Mouse (Mus musculus) CH12.LX (cell line): ENCODE measurements around the gene Chd9. TPM values are rescaled to one million over a fixed set of nuclear protein-coding genes. Genes with fewer than 3 reads are reported as not detected.

Experiments
- DNase-seq: peaks from one replicate; pipeline ENCODE4 v3.0.0-alpha.2; 2013; ENCODE audit errors: extremely low read depth
- H3K27ac ChIP-seq: 2 replicates; pipeline ENCODE4 v1.5.1; 2012; ENCODE audit warnings: low read depth, mild to moderate bottlenecking, control low read depth, moderate library complexity; ENCODE audit not compliant: insufficient read depth
- H3K27me3 ChIP-seq: replicated peaks from 2 replicates; pipeline ENCODE3; 2012; ENCODE audit warnings: inconsistent platforms
- H3K36me3 ChIP-seq, 2 experiments: replicated peaks in 1 of 2; 2 replicates each; pipeline versions ENCODE3 to v1.6.1; 2012; ENCODE audit warnings: inconsistent platforms in 1 of 2, low read length in 1 of 2, mild to moderate bottlenecking in 1 of 2, mixed read lengths in 1 of 2, moderate library complexity in 1 of 2; ENCODE audit not compliant: control insufficient read depth in 1 of 2, insufficient read depth in 1 of 2
- H3K4me1 ChIP-seq, 2 experiments: 2 replicates each; pipeline ENCODE4 v1.6.1; 2012; ENCODE audit warnings: inconsistent platforms in 1 of 2, moderate library complexity in 1 of 2; ENCODE audit not compliant: insufficient read depth in 2 of 2, control insufficient read depth in 1 of 2
- H3K4me2 ChIP-seq: 2 replicates; pipeline ENCODE4 v1.6.1; 2012; ENCODE audit warnings: low read depth, mild to moderate bottlenecking, control low read depth; ENCODE audit not compliant: poor library complexity, insufficient read depth, severe bottlenecking
- H3K4me3 ChIP-seq, 3 experiments: fragments of 150-350 bp in 1 of 3; sonication (generic) in 1 of 3; replicated peaks in 1 of 3; 2 replicates each; pipeline versions ENCODE3 to v1.5.1; 2011 to 2012; ENCODE audit warnings: low read depth in 2 of 3, low read length in 2 of 3, mild to moderate bottlenecking in 2 of 3, moderate library complexity in 2 of 3, control low read depth in 1 of 3, improper control_type of control experiment in 1 of 3, inconsistent platforms in 1 of 3, mixed read lengths in 1 of 3; ENCODE audit not compliant: poor library complexity in 1 of 3
- H3K79me2 ChIP-seq: replicated peaks from 2 replicates; pipeline ENCODE4 v1.6.1; 2012; ENCODE audit warnings: mild to moderate bottlenecking, moderate library complexity; ENCODE audit not compliant: control insufficient read depth, poor library complexity, insufficient read depth, severe bottlenecking; ENCODE audit errors: extremely low read depth
- H3K9ac ChIP-seq: 2 replicates; pipeline ENCODE4 v1.6.1; 2012; ENCODE audit warnings: low read depth, mild to moderate bottlenecking, control low read depth, moderate library complexity; ENCODE audit not compliant: insufficient read depth
- H3K9me3 ChIP-seq: replicated peaks from 2 replicates; pipeline ENCODE3; 2012; ENCODE audit warnings: low read length, inconsistent platforms, mixed read lengths
- BHLHE40 ChIP-seq: IDR thresholded peaks from 2 replicates; pipeline ENCODE4 v1.6.1; 2011; ENCODE audit warnings: mild to moderate bottlenecking, low read depth, low read length, improper control_type of control experiment
- CHD1 ChIP-seq: IDR thresholded peaks from 2 replicates; pipeline ENCODE4 v1.6.1; 2012; ENCODE audit warnings: low read depth, low read length, improper control_type of control experiment, inconsistent platforms
- E2F4 ChIP-seq: IDR thresholded peaks from 2 replicates; pipeline ENCODE4 v1.6.1; 2011; ENCODE audit warnings: low read depth, low read length, improper control_type of control experiment; ENCODE audit not compliant: insufficient replicate concordance
- ELF1 ChIP-seq: IDR thresholded peaks from 2 replicates; pipeline ENCODE4 v1.6.1; 2014; ENCODE audit warnings: low read depth, mild to moderate bottlenecking, inconsistent platforms, low read length, improper control_type of control experiment
- EP300 ChIP-seq: IDR thresholded peaks from 2 replicates; pipeline ENCODE4 v1.6.1; 2011; ENCODE audit warnings: low read length, improper control_type of control experiment
- MEF2A ChIP-seq: IDR thresholded peaks from 2 replicates; pipeline ENCODE4 v1.6.1; 2014; ENCODE audit warnings: low read depth, mild to moderate bottlenecking, inconsistent platforms, low read length, improper control_type of control experiment, borderline replicate concordance
- MXI1 ChIP-seq: IDR thresholded peaks from 2 replicates; pipeline ENCODE4 v1.6.1; 2011; ENCODE audit warnings: mild to moderate bottlenecking, low read depth, low read length, improper control_type of control experiment
- NELFE ChIP-seq: IDR thresholded peaks from 2 replicates; pipeline ENCODE4 v1.6.1; 2011; ENCODE audit warnings: low read depth, low read length, improper control_type of control experiment
- NRF1 ChIP-seq: IDR thresholded peaks from 2 replicates; pipeline ENCODE4 v1.6.1; 2014; ENCODE audit warnings: low read depth, mild to moderate bottlenecking, inconsistent platforms, low read length, improper control_type of control experiment, moderate library complexity
- PAX5 ChIP-seq: IDR thresholded peaks from 2 replicates; pipeline ENCODE4 v1.6.1; 2012; ENCODE audit warnings: low read length, inconsistent platforms, mixed read lengths
- POLR2A ChIP-seq: IDR thresholded peaks from 2 replicates; pipeline ENCODE4 v1.6.1; 2011; ENCODE audit warnings: low read depth, mild to moderate bottlenecking, improper control_type of control experiment, low read length
- POLR2AphosphoS2 ChIP-seq: IDR thresholded peaks from 2 replicates; pipeline ENCODE4 v1.6.1; 2011; ENCODE audit warnings: low read depth, low read length, improper control_type of control experiment
- SIN3A ChIP-seq: IDR thresholded peaks from 2 replicates; pipeline ENCODE4 v1.6.1; 2012; ENCODE audit warnings: low read length, improper control_type of control experiment, inconsistent platforms
- USF1 ChIP-seq: IDR thresholded peaks from 2 replicates; pipeline ENCODE4 v1.6.1; 2014; ENCODE audit warnings: low read depth, mild to moderate bottlenecking, inconsistent platforms, low read length, improper control_type of control experiment
- USF2 ChIP-seq: conservative IDR thresholded peaks from 2 replicates; pipeline ENCODE4 v1.6.1; 2011; ENCODE audit warnings: low read depth, low read length, improper control_type of control experiment
- ZC3H11A ChIP-seq: IDR thresholded peaks from 2 replicates; pipeline ENCODE4 v1.6.1; 2012; ENCODE audit warnings: low read depth, mild to moderate bottlenecking, inconsistent platforms, low read length, improper control_type of control experiment
- ZKSCAN1 ChIP-seq: IDR thresholded peaks from 2 replicates; pipeline ENCODE4 v1.6.1; 2012; ENCODE audit warnings: low read depth, inconsistent platforms, low read length, improper control_type of control experiment, borderline replicate concordance
- ZNF384 ChIP-seq: IDR thresholded peaks from 2 replicates; pipeline ENCODE4 v1.6.1; 2012; ENCODE audit warnings: low read depth, low read length, improper control_type of control experiment, inconsistent platforms
- dilution Hi-C: fragments of 300-500 bp; cut with MboI; formaldehyde crosslinking; loops from 2 replicates; pipeline ENCODE4 v1.14.3; 2020; ENCODE audit warnings: low sequenced_read_pairs; ENCODE audit not compliant: extremely low pct_unique_long_range_greater_than_20kb, extremely low pct_ligation_motif_present
- in situ Hi-C: fragments of 300-500 bp; cut with MboI; formaldehyde crosslinking; loops from 3 replicates; pipeline ENCODE4 v1.14.3; 2019; ENCODE audit warnings: low sequenced_read_pairs, low pct_ligation_motif_present, low pct_unique_long_range_greater_than_20kb, mixed read lengths
- polyA plus RNA-seq: library from polyadenylated mRNA; unstranded; fragments of >175 nt; gene quantifications from 2 replicates; pipeline ENCODE4 v1.2.1, GENCODE M21; 2012; ENCODE audit warnings: low read depth; ENCODE audit not compliant: insufficient read length
- total RNA-seq, 2 experiments: library from RNA; depleted of rRNA; stranded (reverse); fragments of 300-350 nt in 1 of 2; fragments of >200 nt in 1 of 2; gene quantifications; 2 replicates each; pipeline ENCODE4 v1.2.3; 2012 to 2014

Gene Chd9
- total and polyA plus RNA-seq, 3 experiments = 12.7 to 188 (median 15.1) TPM

GRCm38 (mm10) chr8:90964044-90964443 is 135.9 kb downstream of the Chd9 start:
- DNase-seq = no peak
- TF ChIP-seq ZKSCAN1 (no peak), BHLHE40 (no peak), MEF2A (no peak), ELF1 (no peak), EP300 (no peak), E2F4 (no peak), CHD1 (no peak), POLR2AphosphoS2 (no peak)
- H3K79me2 ChIP-seq = peaks cover 61% of the 10 kb centered on the region
- in situ Hi-C loops (no loop called here), dilution Hi-C loops (no loop called here)
- peaks cover 11 to 53% of the 10 kb centered on the region in 2 experiments for H3K4me1 ChIP-seq
- H3K4me3 ChIP-seq = no peak overlapping the region
- H3K27ac ChIP-seq = no peak overlapping the region
- H3K27me3 ChIP-seq = no peaks in the 10 kb centered on the region
- H3K36me3 ChIP-seq = peaks cover 10 to 25% of the 10 kb centered on the region in 2 experiments
- H3K4me2 ChIP-seq = no peak overlapping the region
- H3K9me3 ChIP-seq = no peaks in the 10 kb centered on the region
- H3K9ac ChIP-seq = no peak overlapping the region

DNA sequence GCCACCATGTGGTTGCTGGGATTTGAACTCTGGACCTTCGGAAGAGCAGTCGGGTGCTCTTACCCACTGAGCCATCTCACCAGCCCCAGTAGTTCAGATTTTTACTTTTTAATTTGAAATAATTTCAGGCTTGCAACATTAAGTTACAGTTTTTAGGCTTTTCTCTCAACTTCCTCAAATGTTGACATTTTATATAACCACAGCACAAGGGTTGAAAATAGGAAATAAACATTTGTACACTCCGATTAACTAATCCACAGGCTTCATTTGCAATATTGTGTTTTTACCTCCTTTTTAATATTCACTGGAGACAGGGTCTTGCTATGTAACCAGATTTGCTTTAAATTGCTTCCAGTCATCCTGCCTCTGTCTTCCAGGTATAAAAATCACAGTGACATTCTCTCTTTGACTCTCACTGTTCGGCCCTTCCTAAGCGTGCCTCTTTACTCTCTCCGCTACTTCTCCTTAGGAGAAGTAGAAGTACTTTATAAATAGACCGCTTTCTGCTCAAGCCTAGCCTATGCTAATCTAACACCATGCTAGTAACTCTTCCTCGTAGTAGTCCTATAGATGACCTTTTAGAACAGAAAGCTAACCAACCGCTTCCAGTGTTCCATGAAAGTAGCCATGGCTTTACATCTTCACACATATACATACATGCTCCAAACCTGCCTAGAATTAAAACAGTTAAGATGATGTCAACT is 137.5 kb downstream of the Chd9 start:
- no peak overlapping the region for H3K4me3 ChIP-seq
- peaks cover 6 to 40% of the 10 kb centered on the region in 2 experiments for H3K4me1 ChIP-seq
- H3K4me2 ChIP-seq = no peak overlapping the region
- peaks cover 6 to 17% of the 10 kb centered on the region in 2 experiments for H3K36me3 ChIP-seq
- H3K79me2 ChIP-seq = peaks cover 47% of the 10 kb centered on the region
- in situ Hi-C loops = no loop called here
- no peak overlapping the region for H3K9ac ChIP-seq
- no peaks in the 10 kb centered on the region for H3K9me3 ChIP-seq
- no peak for DNase-seq
- H3K27me3 ChIP-seq = no peaks in the 10 kb centered on the region
- TF ChIP-seq ZNF384 = no peak
- TF ChIP-seq CHD1 = no peak
- no peak for TF ChIP-seq USF2
- TF ChIP-seq ZC3H11A = no peak
- TF ChIP-seq POLR2AphosphoS2 = no peak
- no peak for TF ChIP-seq PAX5
- no peak for TF ChIP-seq SIN3A
- no peak for TF ChIP-seq MEF2A
- TF ChIP-seq ZKSCAN1 = no peak
- no peak for TF ChIP-seq NRF1
- TF ChIP-seq MXI1 = no peak
- TF ChIP-seq E2F4 = no peak
- no peak for TF ChIP-seq ELF1
- TF ChIP-seq NELFE = no peak
- TF ChIP-seq POLR2A = no peak
- TF ChIP-seq USF1 = no peak
- H3K27ac ChIP-seq = no peak overlapping the region
- dilution Hi-C loops = no loop called here
